Mouse (Mus musculus) cerebellum, postnatal 10 days (tissue): ENCODE data around the gene Smlr1.
A peak's percentile ranks its signal among the peaks of the same experiment; 100 is the strongest.

ENCODE experiments used
- DNase-seq, 2 experiments: peaks; one replicate each; pipeline ENCODE4 v3.0.0; 2021; ENCODE audit warnings: mixed read lengths in 2 of 2

Smlr1 gene

GRCm38 (mm10) chr10:25488456-25488855, 47.6 kb downstream of the Smlr1 start:
- DNase-seq = peak; percentile 80 to 84

- DNase-seq = no peak
Observed at GRCm38 (mm10) chr10:25482791-25483190, 53.3 kb downstream of the Smlr1 start.

- no peak for DNase-seq
Observed at GRCm38 (mm10) chr10:25479716-25480115, 56.4 kb downstream of the Smlr1 start.
